Mouse (Mus musculus): Measurements from ENCODE around the gene Pkm.

Gene Pkm

GRCm38 (mm10) chr9:59655958-59656634 lies at the start of gene Pkm:
Pkm (plus strand) TSS chr9:59656368.
- peak; percentile 100 for DNase-seq (ENCODE audit: low read depth, low spot score)

GRCm38 (mm10) chr9:59610950-59611349 lies 45.2 kb upstream of the Pkm start:
- no peak for DNase-seq (ENCODE audit: low read depth, low spot score)

- no peak for DNase-seq (ENCODE audit: low read depth, low spot score)
These were observed 40.4 kb upstream of the Pkm start for GRCm38 (mm10) chr9:59615797-59616196.

GRCm38 (mm10) chr9:59616622-59617306 lies 39.4 kb upstream of the Pkm start, which contains the start of gene Parp6:
Parp6 (plus strand) TSS chr9:59617284.
- DNase-seq (ENCODE audit: low read depth, low spot score) = peak; percentile 97

- DNase-seq (ENCODE audit: low read depth, low spot score) = no peak
These were observed 38.7 kb upstream of the Pkm start for GRCm38 (mm10) chr9:59617307-59617973.

- DNase-seq (ENCODE audit: low read depth, low spot score) = no peak
These were observed 17.8 kb upstream of the Pkm start for GRCm38 (mm10) chr9:59638372-59638771.

- DNase-seq (ENCODE audit: low read depth, low spot score) = no peak
These were observed 16.2 kb upstream of the Pkm start for GRCm38 (mm10) chr9:59639936-59640335.

- no peak for DNase-seq (ENCODE audit: low read depth, low spot score)
These were observed 14.8 kb upstream of the Pkm start for GRCm38 (mm10) chr9:59641320-59641719.

- DNase-seq (ENCODE audit: low read depth, low spot score) = no peak
These were observed 6.3 kb upstream of the Pkm start for GRCm38 (mm10) chr9:59649911-59650310.

GRCm38 (mm10) chr9:59653371-59653770 lies 2.8 kb upstream of the Pkm start:
- DNase-seq (ENCODE audit: low read depth, low spot score) = no peak

- no peak for DNase-seq (ENCODE audit: low read depth, low spot score)
These were observed 1.7 kb upstream of the Pkm start for GRCm38 (mm10) chr9:59654450-59654983.

GRCm38 (mm10) chr9:59656635-59657617 lies 758 bp downstream of the Pkm start:
- no peak for DNase-seq (ENCODE audit: low read depth, low spot score)

GRCm38 (mm10) chr9:59658146-59658545 lies 2.0 kb downstream of the Pkm start:
- no peak for DNase-seq (ENCODE audit: low read depth, low spot score)

- DNase-seq (ENCODE audit: low read depth, low spot score) = no peak
These were observed 3.2 kb downstream of the Pkm start for GRCm38 (mm10) chr9:59659036-59660026.

GRCm38 (mm10) chr9:59660421-59660820 lies 4.3 kb downstream of the Pkm start:
- DNase-seq (ENCODE audit: low read depth, low spot score) = no peak

GRCm38 (mm10) chr9:59661298-59661975 lies 5.3 kb downstream of the Pkm start:
- DNase-seq (ENCODE audit: low read depth, low spot score) = no peak

GRCm38 (mm10) chr9:59663226-59663625 lies 7.1 kb downstream of the Pkm start:
- no peak for DNase-seq (ENCODE audit: low read depth, low spot score)

- DNase-seq (ENCODE audit: low read depth, low spot score) = no peak
These were observed 7.8 kb downstream of the Pkm start for GRCm38 (mm10) chr9:59663957-59664356.

GRCm38 (mm10) chr9:59664664-59665256 lies 8.6 kb downstream of the Pkm start:
- DNase-seq (ENCODE audit: low read depth, low spot score) = no peak
